Mouse (Mus musculus) urinary bladder, postnatal 36 days (tissue): Measurements from ENCODE around the gene Fmod.

Experiments
- DNase-seq, 2 experiments: peaks; one replicate each; pipeline ENCODE4 v3.0.0; 2022; ENCODE audit warnings: low spot score in 2 of 2, mixed read lengths in 1 of 2

The Fmod gene

GRCm38 (mm10) chr1:134096264-134096934 is 59.3 kb downstream of the Fmod start:
- peak in 1 of 2 experiments; percentile 42 for DNase-seq

- DNase-seq: no peak
Measured at GRCm38 (mm10) chr1:134097080-134097855, 60.2 kb downstream of the Fmod start.
